Mouse (Mus musculus): ENCODE measurements at regions not wholly inside any gene's neighbourhood (a gene's known extent, or its start where the extent isn't known, plus 50 kb on each side); places are given as distances from the start of the nearest gene placed in this dataset.
A peak's percentile ranks its signal among the peaks of the same experiment; 100 is the strongest.

DNA sequence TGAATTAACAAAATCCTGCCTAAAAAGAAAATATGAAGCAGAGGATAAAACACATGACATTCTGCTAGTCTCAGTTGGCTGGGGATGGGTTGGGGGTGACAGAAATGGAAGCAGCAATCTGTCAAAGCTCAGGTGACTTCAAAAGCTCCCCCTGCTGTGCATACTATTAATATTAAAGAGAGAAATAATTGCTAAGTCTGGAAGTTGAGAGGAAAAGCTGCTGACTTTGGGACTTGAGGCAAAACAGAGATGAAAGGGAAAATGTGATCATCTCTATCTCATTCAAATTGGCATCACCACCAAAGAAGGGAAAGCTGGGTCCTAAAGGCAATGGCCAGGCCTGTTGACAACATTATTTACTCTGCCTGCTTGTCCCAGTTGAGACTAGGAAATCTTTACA, 90.8 kb downstream of the Rpe65 start:
- no peak for DNase-seq (ENCODE audit: low spot score in 2 of 2)

DNA sequence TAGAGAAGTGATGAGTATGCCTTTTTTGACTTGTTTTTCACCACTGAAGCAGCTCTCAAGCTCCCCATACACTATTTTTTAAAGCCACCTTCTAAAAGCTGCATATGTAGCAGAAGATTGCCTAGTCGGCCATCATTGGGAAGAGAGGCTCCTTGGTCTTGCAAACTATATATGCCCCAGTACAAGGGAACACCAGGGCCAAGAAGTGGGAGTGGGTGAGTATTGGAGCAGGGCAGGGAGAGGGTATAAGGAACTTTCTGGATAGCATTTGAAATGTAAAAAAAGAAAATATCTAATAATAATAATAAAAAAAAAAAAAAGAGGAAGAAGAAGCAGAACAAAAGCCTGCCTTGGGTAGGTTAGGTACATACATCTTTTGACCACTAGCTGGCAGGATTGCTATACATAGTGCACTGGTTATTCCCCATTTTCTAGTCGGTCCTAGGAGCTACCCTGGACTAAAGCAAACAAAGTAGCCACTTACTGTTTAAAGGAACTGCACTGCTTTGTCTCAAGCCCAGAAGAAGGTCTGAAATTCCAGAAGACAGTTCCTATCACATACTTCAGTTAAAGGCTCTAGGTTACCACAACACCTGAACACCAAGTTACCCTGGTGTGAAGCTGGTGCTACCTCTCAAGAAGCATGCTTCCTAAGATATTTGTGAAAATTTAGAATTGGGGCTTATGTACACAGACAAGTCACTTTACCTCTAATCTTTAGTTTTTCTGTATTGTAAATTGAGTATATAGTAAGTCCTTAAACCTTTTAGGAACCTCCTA, 114.9 kb upstream of the Wls start:
- DNase-seq (ENCODE audit: low spot score in 2 of 2): no peak

DNA sequence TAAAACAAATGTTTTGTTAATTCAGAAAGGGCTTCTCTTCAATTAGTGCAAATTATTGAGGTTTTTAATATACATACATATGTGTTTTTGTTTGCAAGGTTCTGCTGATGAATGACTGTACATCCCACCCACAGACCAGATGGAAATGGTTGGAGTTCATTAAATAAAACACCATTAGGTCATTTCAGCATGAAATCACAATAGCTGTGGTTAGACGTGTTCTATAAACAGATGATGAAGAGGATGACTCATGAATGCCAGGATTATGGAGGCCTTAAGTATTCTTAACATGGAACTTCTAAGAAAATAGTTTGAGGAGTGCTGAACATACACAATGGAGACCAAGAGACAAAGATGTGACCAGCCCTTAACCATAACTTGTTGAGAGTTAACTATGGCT, 107.3 kb upstream of the Wls start:
- no peak for DNase-seq (ENCODE audit: low spot score in 2 of 2)

DNA sequence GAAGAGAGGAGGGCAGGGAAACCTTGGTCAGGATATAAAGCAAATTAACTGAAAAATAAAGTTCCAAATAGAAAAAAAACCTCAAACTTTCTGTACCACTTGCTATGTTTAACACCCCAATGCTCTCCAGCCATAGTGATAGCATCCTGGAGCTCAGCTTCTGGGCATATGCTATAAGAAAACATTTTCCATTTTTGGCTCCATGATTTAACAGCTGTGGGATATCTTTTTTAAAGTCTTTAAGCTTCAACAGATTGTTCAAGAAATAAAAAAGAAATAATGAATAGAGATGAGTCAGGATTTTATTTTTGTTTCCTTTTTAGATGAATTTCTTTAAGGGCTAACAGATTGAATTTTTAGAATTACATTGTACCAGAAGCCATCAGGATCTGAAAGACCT, 106.3 kb upstream of the Wls start:
- peak in 1 of 2 experiments; percentile 9 for DNase-seq (ENCODE audit: low spot score in 2 of 2)

DNA sequence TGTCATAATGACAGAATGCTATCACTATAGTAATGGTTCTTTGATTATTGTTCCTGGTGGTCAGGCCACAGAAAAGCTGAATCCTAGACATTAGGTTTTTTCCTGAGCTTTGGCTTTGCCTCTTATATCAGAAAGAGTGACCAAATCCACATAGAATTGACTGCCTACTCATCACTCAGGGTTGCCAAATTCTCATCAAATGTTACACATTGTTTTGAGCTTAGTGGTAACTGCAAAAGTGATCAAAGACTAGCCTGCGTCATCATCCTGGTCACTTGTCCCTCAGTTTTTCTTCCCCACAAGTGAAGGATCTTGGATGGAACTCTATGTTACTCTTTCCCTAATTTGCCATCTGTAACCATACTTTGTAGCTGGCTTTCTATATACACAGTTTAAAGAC, 104.9 kb upstream of the Wls start:
- no peak for DNase-seq (ENCODE audit: low spot score in 2 of 2)

DNA sequence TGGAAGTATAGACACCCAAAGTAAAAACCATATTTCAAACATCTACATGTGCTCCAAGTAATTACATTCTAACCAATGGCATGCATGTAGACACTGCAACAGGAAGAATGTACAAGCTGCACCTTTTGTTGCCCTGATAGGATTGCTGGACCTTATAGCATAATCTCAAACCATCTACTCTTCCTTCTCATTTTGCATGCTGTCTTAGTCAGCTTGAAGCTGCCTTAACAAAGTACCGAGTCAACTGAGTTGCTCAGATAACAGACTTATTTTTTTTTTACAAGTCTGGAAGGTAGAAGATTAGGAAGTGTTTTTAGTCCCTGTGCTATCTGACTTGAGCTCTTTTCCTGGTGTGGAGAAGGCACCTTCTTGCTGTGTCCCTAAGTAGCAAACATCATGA, 103.4 kb upstream of the Wls start:
- DNase-seq (ENCODE audit: low spot score in 2 of 2): no peak

DNA sequence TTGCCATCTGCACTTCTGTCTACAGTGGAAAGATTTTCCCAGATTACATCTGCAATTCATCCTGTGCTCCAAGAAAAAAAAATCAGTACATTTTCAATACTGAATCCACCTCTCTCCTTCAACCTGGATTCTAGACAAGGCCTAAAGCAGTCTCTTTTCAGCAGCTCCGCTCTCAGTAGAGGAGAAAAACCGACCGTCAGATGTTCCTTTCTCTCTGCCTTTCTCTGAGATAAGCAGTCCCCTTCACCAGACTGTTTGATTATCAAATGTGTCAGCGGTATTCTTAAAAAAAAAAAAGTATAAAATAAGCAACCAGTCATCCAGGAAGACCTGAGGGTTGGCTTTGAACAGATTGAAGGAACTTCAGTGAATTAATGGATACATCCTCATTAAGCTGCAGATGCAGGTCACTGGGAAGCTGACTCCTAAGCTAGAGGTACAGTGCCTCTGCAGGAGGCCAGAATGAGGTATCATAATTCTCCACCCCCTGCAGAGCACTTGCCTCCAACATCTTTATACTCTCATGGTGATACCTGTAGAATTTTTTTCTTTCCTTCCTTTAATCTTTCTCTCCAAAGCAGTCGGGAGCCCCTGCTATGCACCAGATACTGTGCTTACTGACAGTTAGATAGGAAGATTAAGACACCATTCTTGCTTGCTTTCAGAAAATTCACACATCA, 98.7 kb upstream of the Wls start:
- DNase-seq (ENCODE audit: low spot score in 2 of 2): no peak

DNA sequence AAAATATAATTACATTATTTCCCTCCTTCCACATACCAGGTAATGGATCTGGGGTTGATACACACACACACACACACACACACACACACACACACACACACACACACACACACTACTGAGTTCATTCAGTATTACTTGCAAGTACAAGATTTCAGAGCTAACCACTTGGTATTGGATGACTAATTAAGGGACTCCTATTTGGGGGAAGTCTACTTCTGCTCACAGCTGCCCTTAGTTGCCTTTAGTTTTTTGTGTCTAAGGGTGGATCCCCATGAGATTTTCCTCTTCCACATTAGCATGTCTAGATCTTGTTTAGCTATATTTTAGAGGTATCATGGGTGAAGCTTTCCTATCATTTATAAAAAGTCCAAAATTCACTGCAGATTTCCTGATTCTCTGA, 97.7 kb upstream of the Wls start:
- no peak for DNase-seq (ENCODE audit: low spot score in 2 of 2)

DNA sequence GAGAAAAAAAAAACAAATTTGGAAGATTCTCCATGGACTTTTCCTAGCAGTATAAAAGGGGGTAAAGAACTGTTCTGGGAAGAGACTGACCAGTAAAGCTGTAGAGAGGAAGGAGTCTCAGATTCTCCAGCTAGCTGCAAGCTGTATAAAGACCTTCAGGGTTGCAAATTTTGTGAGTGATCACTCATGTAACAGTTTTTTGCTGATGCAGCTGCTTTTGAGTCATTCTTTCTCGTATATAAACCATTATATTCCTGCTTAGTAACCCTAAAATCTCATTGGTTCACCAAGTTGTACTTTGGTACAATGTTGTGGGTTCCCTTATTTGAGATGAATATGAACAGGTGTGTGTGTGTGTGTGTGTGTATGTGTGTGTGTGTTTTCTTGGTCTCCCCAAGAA, 79.7 kb upstream of the Wls start:
- no peak for DNase-seq (ENCODE audit: low spot score in 2 of 2)

DNA sequence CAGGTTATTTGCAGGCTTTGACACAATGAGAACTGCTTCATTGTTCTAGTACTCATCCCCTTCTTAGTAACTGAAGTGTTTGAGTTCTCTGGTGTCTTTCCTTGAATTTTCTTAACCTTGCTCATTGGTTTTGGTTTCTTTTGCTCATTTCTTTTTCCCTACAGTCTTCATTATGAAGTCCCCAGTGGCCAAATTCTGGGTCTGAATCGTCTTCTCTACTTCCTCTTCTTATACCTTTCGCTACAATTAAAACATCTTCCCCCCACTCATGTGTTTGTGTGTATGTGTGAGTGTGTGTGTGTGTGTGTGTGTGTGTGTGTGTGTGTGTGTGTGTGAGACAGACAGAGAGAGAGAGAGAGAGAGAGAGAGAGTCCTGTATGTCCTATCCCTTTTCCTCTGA, 79.2 kb upstream of the Wls start:
- DNase-seq (ENCODE audit: low spot score in 2 of 2): no peak

DNA sequence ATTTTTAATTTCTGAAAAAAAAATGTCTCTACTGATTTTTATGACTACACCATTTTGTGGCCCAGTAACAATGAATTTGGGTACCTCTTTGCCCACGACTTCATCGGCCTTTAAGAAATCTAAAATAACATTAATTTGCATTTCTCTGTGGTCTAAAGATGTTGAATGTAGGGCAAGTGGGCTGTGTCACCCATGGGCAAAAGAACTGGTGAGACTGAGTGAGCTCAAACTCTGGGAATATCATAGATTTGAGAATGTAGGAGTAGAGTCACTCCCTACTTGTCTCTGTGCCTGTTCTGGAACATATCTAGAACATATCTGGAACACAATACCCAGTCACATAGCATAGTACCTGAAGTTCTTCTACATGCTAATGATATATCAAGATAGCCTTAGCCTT, 78.5 kb upstream of the Wls start:
- DNase-seq (ENCODE audit: low spot score in 2 of 2): no peak

DNA sequence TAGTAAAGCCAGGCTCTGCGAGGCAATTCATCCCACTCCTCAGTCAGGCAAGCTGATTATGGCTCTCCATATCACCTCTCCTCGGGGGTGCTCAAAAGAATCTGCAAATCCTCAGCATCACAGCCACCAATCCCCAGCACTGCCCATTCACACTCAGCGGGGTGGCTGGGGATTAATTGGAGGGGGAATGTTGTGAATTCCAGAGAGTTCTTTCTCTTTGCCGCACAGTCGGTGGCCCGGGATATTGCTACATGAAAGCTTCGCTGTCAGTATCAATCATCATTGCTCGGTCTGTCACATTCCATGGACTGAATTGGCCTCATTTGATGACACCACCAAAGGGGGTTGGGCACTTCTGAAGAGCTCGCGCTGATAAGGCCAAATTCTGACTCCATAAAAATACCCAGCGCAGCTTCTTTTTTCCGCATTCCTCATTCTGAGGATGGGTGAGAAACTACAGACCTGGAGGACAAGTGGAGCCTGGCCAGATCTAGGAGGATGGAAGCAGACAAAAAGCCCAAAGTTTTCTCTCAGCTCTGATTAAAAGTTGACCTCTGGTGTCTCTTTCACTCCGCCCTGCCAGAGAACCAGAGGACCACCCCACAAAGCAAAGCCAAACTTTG, 57.1 kb upstream of the Wls start:
- DNase-seq (ENCODE audit: low spot score in 2 of 2): no peak

DNA sequence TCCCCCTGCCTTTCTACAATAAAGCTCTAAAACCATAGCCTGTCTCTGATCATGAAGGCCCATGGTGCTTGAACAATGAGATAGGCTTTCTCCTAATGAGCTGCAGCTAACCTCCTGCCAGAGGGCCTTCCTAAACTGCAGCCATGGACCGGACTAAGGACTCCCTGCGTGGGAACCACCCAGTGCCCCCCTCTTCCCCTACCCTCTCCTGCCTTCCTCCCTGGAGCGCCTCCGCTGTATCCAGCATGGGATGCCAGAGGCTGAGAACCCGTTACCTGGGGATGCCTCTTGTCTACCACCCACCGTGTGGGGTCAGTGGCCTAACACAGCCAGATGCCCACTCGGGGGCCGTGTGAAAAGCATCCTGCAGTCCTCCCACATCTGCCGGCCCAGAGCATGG, 51.7 kb upstream of the Wls start:
- DNase-seq (ENCODE audit: low spot score in 2 of 2): no peak
